Mouse (Mus musculus): ENCODE measurements around the gene Slc16a11. TPM values are rescaled to one million over a fixed set of nuclear protein-coding genes. Genes with fewer than 3 reads are reported as not detected.
A peak's percentile ranks its signal among the peaks of the same experiment; 100 is the strongest.

Gene Slc16a11
- polyA plus RNA-seq, 1 experiment = 17.4 TPM

DNA sequence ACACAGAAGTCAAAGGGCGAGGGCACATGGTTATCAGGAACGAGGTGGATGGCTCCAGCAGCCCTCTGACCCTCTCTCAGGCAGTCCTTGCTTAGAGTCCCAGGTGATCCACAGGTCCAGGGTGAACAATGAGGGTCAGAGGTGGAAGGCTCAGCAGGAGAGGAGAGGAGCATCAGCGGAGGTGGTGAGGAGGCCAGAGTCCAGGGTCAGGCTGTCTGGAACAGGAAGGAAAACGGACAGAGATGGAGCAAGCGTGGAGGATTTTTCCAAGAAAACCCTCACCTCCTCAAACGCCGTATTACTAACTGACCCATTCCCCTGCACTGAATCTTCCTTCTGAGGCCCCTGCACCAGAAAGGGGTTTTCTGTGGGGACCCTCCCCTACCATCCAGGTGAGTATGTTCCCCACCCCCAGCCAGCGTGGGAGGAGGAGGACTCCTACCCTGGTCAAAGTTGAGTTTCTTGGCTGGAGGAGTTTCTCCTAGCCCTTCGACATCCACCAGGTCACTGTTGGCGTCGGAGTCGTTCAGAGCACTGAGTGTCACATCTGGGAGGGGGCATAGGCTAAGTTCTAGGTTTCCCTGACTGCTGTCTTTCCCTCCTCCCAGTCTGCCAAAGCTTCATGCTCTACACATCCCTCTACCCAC, 22.8 kb downstream of the Slc16a11 start:
- Histone ChIP-seq H3K27me3 (ENCODE audit: control insufficient read depth, insufficient read depth, insufficient read length) (no peaks in the 10 kb centered on the region), H3K79me2 (ENCODE audit: control insufficient read depth, insufficient read depth) (peaks cover 13% of the 10 kb centered on the region), H3ac (ENCODE audit: control insufficient read depth, insufficient read length) (no peak overlapping the region), H3K4me3 (no peak overlapping the region), H3K4me2 (ENCODE audit: low read depth) (no peak overlapping the region), H3K36me3 (ENCODE audit: control insufficient read depth, insufficient read depth) (no peaks in the 10 kb centered on the region)
- TF ChIP-seq MYOD1 (IDR thresholded peaks at IDR 0.05; ENCODE audit: control insufficient read depth in 1 of 3, insufficient read length in 2 of 3, low read depth in 2 of 3) = no peak
- TF ChIP-seq CEBPB (IDR thresholded peaks at IDR 0.05; ENCODE audit: insufficient read depth, poor library complexity, severe bottlenecking) = no peak
- TF ChIP-seq E2F4 (IDR thresholded peaks at IDR 0.05; ENCODE audit: insufficient read depth) = no peak
- TF ChIP-seq REST (IDR thresholded peaks at IDR 0.05; ENCODE audit: insufficient read depth, insufficient read length) = no peak
- TF ChIP-seq MAX (IDR thresholded peaks at IDR 0.05; ENCODE audit: low read depth) = no peak
- TF ChIP-seq MYOG (IDR thresholded peaks at IDR 0.05; ENCODE audit: control insufficient read depth in 1 of 3, insufficient read depth in 1 of 3, insufficient read length in 2 of 3, low read depth in 2 of 3) = no peak
- TF ChIP-seq SRF (IDR thresholded peaks at IDR 0.05; ENCODE audit: control insufficient read depth, insufficient read length, low read depth) = no peak
- no peak for TF ChIP-seq USF1 (IDR thresholded peaks at IDR 0.05; ENCODE audit: low read depth)
- no peak for TF ChIP-seq TCF12 (IDR thresholded peaks at IDR 0.05; ENCODE audit: insufficient read depth, poor library complexity, severe bottlenecking)
- no peak for TF ChIP-seq POLR2A (IDR thresholded peaks at IDR 0.05; ENCODE audit: insufficient read length, low read depth)
- TF ChIP-seq POLR2AphosphoS2 (IDR thresholded peaks at IDR 0.05; ENCODE audit: insufficient read length, low read depth) = no peak
- TF ChIP-seq TCF3 (IDR thresholded peaks at IDR 0.05; ENCODE audit: insufficient read length, low read depth) = no peak

DNA sequence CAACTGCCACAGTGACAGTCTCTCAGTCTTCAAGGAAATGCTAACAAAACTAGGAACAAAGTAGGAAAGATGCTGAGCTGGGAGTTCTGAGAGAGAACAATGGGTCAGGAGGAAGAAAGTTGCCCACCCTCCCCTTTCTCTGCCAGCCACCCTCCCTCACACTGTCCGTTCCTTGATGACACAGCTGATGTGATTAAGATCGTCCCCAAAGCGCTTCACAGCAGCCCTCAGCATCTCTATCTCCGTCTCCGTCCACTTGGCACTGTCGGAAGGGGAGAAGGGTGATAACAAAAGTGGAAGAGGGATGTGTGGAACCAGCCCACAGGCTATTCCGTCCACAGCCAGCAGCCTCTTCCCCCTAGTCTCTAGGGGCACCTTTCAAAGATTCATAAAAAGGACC, 24.2 kb downstream of the Slc16a11 start:
- TF ChIP-seq TCF12 (IDR thresholded peaks at IDR 0.05; ENCODE audit: insufficient read depth, poor library complexity, severe bottlenecking) = no peak
- no peak for TF ChIP-seq USF1 (IDR thresholded peaks at IDR 0.05; ENCODE audit: low read depth)
- TF ChIP-seq POLR2A (IDR thresholded peaks at IDR 0.05; ENCODE audit: insufficient read length, low read depth) = no peak
- no peak for TF ChIP-seq MYOD1 (IDR thresholded peaks at IDR 0.05; ENCODE audit: control insufficient read depth in 1 of 3, insufficient read length in 2 of 3, low read depth in 2 of 3)
- no peak for TF ChIP-seq SRF (IDR thresholded peaks at IDR 0.05; ENCODE audit: control insufficient read depth, insufficient read length, low read depth)
- TF ChIP-seq TCF3 (IDR thresholded peaks at IDR 0.05; ENCODE audit: insufficient read length, low read depth) = no peak
- TF ChIP-seq MYOG (IDR thresholded peaks at IDR 0.05; ENCODE audit: control insufficient read depth in 1 of 3, insufficient read depth in 1 of 3, insufficient read length in 2 of 3, low read depth in 2 of 3) = no peak
- TF ChIP-seq CEBPB (IDR thresholded peaks at IDR 0.05; ENCODE audit: insufficient read depth, poor library complexity, severe bottlenecking) = no peak
- H3K4me2 ChIP-seq (ENCODE audit: low read depth) = peak overlapping the region; percentile 94
- peak overlapping the region; percentile 4 for H3ac ChIP-seq (ENCODE audit: control insufficient read depth, insufficient read length)
- peak overlapping the region; percentile 60 for H3K4me3 ChIP-seq
- H3K79me2 ChIP-seq (ENCODE audit: control insufficient read depth, insufficient read depth) = peaks cover 13% of the 10 kb centered on the region
- no peaks in the 10 kb centered on the region for H3K36me3 ChIP-seq (ENCODE audit: control insufficient read depth, insufficient read depth)
- H3K27me3 ChIP-seq (ENCODE audit: control insufficient read depth, insufficient read depth, insufficient read length) = no peaks in the 10 kb centered on the region

DNA sequence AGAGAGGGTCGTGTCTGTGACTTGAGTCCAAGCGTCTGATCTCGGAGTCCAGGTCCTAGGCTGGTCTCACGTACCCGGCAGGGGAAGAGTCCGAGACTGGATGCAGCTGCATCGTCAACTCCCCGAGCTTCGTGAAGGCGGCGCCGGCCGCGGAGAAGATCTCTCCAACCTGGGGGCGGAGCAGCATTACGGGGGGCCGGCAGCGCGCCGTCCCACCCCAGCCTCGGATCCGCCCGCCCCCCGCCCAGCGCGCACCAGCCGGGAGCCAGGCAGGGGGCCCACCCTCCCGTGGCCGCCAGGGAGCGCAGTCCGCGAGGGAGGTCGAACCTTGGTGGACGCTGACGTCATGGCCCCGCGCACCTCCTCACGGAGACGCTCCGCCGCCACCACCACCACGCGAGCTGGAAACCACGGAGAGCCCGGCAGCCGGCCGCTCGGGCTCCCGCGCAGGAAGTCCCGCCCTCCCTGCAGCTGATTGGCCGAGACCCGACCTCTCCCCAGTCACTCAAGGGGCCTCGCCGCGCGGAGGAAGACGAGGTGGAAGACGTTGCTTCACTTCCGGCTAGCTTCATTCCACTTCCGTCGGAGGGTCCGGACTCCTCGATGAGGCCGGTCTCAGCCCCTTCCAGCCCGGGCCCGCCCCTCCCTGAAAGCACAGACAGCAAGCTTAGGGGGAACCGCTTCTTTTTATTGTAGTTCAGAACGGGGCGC, 25.1 kb downstream of the Slc16a11 start, which contains the start of gene 0610010K14Rik:
TSS of gene 0610010K14Rik (minus strand) at position 458 of the 711 bp plus-strand sequence.
- H3K36me3 ChIP-seq (ENCODE audit: control insufficient read depth, insufficient read depth) = no peaks in the 10 kb centered on the region
- H3K4me2 ChIP-seq (ENCODE audit: low read depth) = peak within 1 kb of the TSS; percentile 94
- peak within 1 kb of the TSS; percentile 60 for H3K4me3 ChIP-seq
- peaks cover 13% of the 10 kb centered on the region for H3K79me2 ChIP-seq (ENCODE audit: control insufficient read depth, insufficient read depth)
- peak within 1 kb of the TSS; percentile 4 for H3ac ChIP-seq (ENCODE audit: control insufficient read depth, insufficient read length)
- H3K27me3 ChIP-seq (ENCODE audit: control insufficient read depth, insufficient read depth, insufficient read length) = peaks cover 3% of the 10 kb centered on the region
- TF ChIP-seq REST (IDR thresholded peaks at IDR 0.05; ENCODE audit: insufficient read depth, insufficient read length) (peak; percentile 9), MYOD1 (IDR thresholded peaks at IDR 0.05; ENCODE audit: control insufficient read depth in 1 of 3, insufficient read length in 2 of 3, low read depth in 2 of 3) (peak in 1 of 3 experiments; percentile 28), USF1 (IDR thresholded peaks at IDR 0.05; ENCODE audit: low read depth) (no peak), TCF12 (IDR thresholded peaks at IDR 0.05; ENCODE audit: insufficient read depth, poor library complexity, severe bottlenecking) (no peak), POLR2AphosphoS2 (IDR thresholded peaks at IDR 0.05; ENCODE audit: insufficient read length, low read depth) (peak; percentile 96), CEBPB (IDR thresholded peaks at IDR 0.05; ENCODE audit: insufficient read depth, poor library complexity, severe bottlenecking) (peak; percentile 70; the same call in 1 of the 2 replicates), TCF3 (IDR thresholded peaks at IDR 0.05; ENCODE audit: insufficient read length, low read depth) (peak; percentile 28), MYOG (IDR thresholded peaks at IDR 0.05; ENCODE audit: control insufficient read depth in 1 of 3, insufficient read depth in 1 of 3, insufficient read length in 2 of 3, low read depth in 2 of 3) (peak in 1 of 3 experiments; percentile 15), POLR2A (IDR thresholded peaks at IDR 0.05; ENCODE audit: insufficient read length, low read depth) (peak; percentile 88), SRF (IDR thresholded peaks at IDR 0.05; ENCODE audit: control insufficient read depth, insufficient read length, low read depth) (peak; percentile 3)

DNA sequence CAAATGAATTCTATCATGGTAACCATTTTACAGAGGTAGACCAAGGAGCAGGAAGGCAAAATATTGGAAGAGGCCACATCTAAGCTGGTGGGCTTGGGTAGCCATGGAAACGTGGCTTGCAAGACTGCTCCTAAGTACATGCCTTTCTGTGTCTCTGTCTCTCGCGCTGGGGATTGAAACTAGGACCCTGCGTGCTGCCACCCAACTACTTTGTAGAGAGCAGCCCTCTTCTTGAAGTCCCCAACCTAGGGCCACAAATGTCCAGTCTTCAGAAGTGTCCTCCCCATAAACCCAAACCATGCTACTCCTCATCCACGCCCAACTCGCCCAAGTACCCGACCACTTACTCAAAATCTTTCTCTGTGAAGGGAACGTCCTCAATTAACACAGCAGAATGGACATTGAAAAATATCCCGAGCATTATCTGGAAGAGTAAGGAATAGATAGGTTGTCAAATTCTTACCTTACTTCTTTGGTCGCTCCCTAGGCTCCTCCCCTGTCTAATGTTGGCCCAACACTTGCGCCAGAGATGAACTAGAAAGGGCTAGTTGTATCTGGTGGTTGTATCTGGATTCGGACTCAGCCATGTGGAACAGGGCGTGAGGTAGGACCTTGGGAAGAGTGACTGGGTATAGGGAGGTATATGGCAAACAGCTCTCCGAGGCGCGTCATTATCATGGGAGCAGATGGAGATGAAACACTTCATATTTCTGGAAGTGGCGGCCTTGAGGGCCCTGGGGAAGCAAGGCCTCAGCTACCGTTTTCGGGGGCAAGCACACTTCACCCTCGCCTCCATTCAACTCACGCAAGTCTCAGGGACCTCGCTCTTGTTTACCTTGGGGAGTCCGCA, 26.3 kb downstream of the Slc16a11 start:
- Histone ChIP-seq H3K4me2 (ENCODE audit: low read depth) (peak overlapping the region; percentile 88), H3K36me3 (ENCODE audit: control insufficient read depth, insufficient read depth) (no peaks in the 10 kb centered on the region), H3ac (ENCODE audit: control insufficient read depth, insufficient read length) (peak overlapping the region; percentile 4), H3K27me3 (ENCODE audit: control insufficient read depth, insufficient read depth, insufficient read length) (peaks cover 5% of the 10 kb centered on the region), H3K79me2 (ENCODE audit: control insufficient read depth, insufficient read depth) (peaks cover 13% of the 10 kb centered on the region), H3K4me3 (peak overlapping the region; percentile 60)
- TF ChIP-seq CEBPB (IDR thresholded peaks at IDR 0.05; ENCODE audit: insufficient read depth, poor library complexity, severe bottlenecking) (no peak), POLR2AphosphoS2 (IDR thresholded peaks at IDR 0.05; ENCODE audit: insufficient read length, low read depth) (peak; percentile 21)
